Mouse (Mus musculus) retina, postnatal 1 day (tissue): ENCODE measurements around the gene Pcna.
"Not testable (repeated sequence)": the region's sequence is repeated elsewhere in the genome, so short reads cannot be mapped to it uniquely, and the experiment has no call there.

Experiments
- DNase-seq: peaks from one replicate; pipeline ENCODE4 v3.0.0-alpha.2; 2012

The Pcna gene

GRCm38 (mm10) chr2:132252542-132253528 lies at the start of gene Pcna:
Pcna (minus strand) TSS chr2:132253314.
- peak; percentile 99 for DNase-seq

GRCm38 (mm10) chr2:132301436-132301835 lies 48.3 kb upstream of the Pcna start:
- no peak for DNase-seq

- DNase-seq = no peak
Measured at GRCm38 (mm10) chr2:132298250-132298649, 45.1 kb upstream of the Pcna start.

- no peak for DNase-seq
Measured at GRCm38 (mm10) chr2:132293694-132294450, 40.8 kb upstream of the Pcna start.

- no peak for DNase-seq
Measured at GRCm38 (mm10) chr2:132292083-132292482, 39.0 kb upstream of the Pcna start.

GRCm38 (mm10) chr2:132291265-132291664 lies 38.2 kb upstream of the Pcna start:
- DNase-seq = no peak

- no peak for DNase-seq
Measured at GRCm38 (mm10) chr2:132290808-132291207, 37.7 kb upstream of the Pcna start.

- DNase-seq = not testable (repeated sequence)
Measured at GRCm38 (mm10) chr2:132289213-132289612, 36.1 kb upstream of the Pcna start.

GRCm38 (mm10) chr2:132286376-132287076 lies 33.4 kb upstream of the Pcna start:
- DNase-seq = no peak

- not testable (repeated sequence) for DNase-seq
Measured at GRCm38 (mm10) chr2:132285722-132286121, 32.6 kb upstream of the Pcna start.

- DNase-seq = no peak
Measured at GRCm38 (mm10) chr2:132284492-132285139, 31.5 kb upstream of the Pcna start.

- DNase-seq = peak; percentile 41
Measured at GRCm38 (mm10) chr2:132283236-132284070, 30.3 kb upstream of the Pcna start.

- DNase-seq = no peak
Measured at GRCm38 (mm10) chr2:132282453-132283174, 29.5 kb upstream of the Pcna start.

GRCm38 (mm10) chr2:132281560-132282452 lies 28.7 kb upstream of the Pcna start:
- DNase-seq = no peak

GRCm38 (mm10) chr2:132280518-132281120 lies 27.5 kb upstream of the Pcna start:
- no peak for DNase-seq

GRCm38 (mm10) chr2:132279978-132280377 lies 26.9 kb upstream of the Pcna start:
- DNase-seq = no peak

GRCm38 (mm10) chr2:132279336-132279882 lies 26.3 kb upstream of the Pcna start:
- DNase-seq = peak; percentile 38

GRCm38 (mm10) chr2:132278273-132278853 lies 25.2 kb upstream of the Pcna start:
- no peak for DNase-seq

- DNase-seq = no peak
Measured at GRCm38 (mm10) chr2:132276249-132276648, 23.1 kb upstream of the Pcna start.
